Mouse (Mus musculus) intestine, embryonic 14.5 days (tissue): ENCODE measurements at regions not wholly inside any gene's neighbourhood (a gene's known extent, or its start where the extent isn't known, plus 50 kb on each side); places are given as distances from the start of the nearest gene placed in this dataset.
"Not testable (repeated sequence)": the region's sequence is repeated elsewhere in the genome, so short reads cannot be mapped to it uniquely, and the experiment has no call there.

Experiments used
- ATAC-seq: fragments of 200-750 bp; cut with Nextera tagmentation; replicated peaks from 2 replicates; pipeline ENCODE4 v1.8.0; 2017; ENCODE audit warnings: low read depth, moderate number of reproducible peaks, moderate TSS enrichment, moderate library complexity; ENCODE audit not compliant: low FRiP score, low TSS enrichment
- DNase-seq: peaks from one replicate; pipeline ENCODE4 v3.0.0-alpha.2; 2018; ENCODE audit warnings: low spot score
- H3K27ac ChIP-seq: fragments of 300-500 bp; sonication (generic); 2 replicates; pipeline ENCODE4 v1.5.1; 2014; ENCODE audit warnings: low read depth, mild to moderate bottlenecking, control low read depth
- H3K27me3 ChIP-seq: fragments of 300-500 bp; sonication (generic); replicated peaks from 2 replicates; pipeline ENCODE4 v1.6.1; 2014; ENCODE audit warnings: low read length, control low read depth; ENCODE audit not compliant: control insufficient read depth, insufficient read depth
- H3K36me3 ChIP-seq: fragments of 300-500 bp; sonication (generic); 2 replicates; pipeline ENCODE4 v1.6.1; 2014; ENCODE audit warnings: low read length, control low read depth; ENCODE audit not compliant: control insufficient read depth, insufficient read depth
- H3K4me1 ChIP-seq: fragments of 300-500 bp; sonication (generic); replicated peaks from 2 replicates; pipeline ENCODE4 v1.6.1; 2014; ENCODE audit warnings: low read length, control low read depth, mixed read lengths; ENCODE audit not compliant: control insufficient read depth, insufficient read depth
- H3K4me2 ChIP-seq: fragments of 300-500 bp; sonication (generic); 2 replicates; pipeline ENCODE4 v1.6.1; 2014; ENCODE audit warnings: low read length
- H3K4me3 ChIP-seq: fragments of 300-500 bp; sonication (generic); 2 replicates; pipeline ENCODE4 v1.5.1; 2014; ENCODE audit warnings: low read depth, low read length, control low read depth, mixed read lengths
- H3K9ac ChIP-seq: fragments of 300-500 bp; sonication (generic); 2 replicates; pipeline ENCODE4 v1.6.1; 2014; ENCODE audit warnings: mild to moderate bottlenecking, low read length
- H3K9me3 ChIP-seq: fragments of 300-500 bp; sonication (generic); 2 replicates; pipeline ENCODE4 v1.6.1; 2016; ENCODE audit warnings: low read length, control low read depth; ENCODE audit not compliant: control insufficient read depth
- whole genome bisulfite sequencing: fragments of 180-500 bp; shearing (Covaris S2); extraction: QIAGEN DNeasy Blood & Tissue Kit; methylation state at CpG from one replicate; pipeline ENCODE4 v1.1.7; 2014; 5-methylcytosine and 5-hydroxymethylcytosine counted together

GRCm38 (mm10) chr5:132975303-132975932 is 432.3 kb upstream of the Auts2 start:
- H3K9ac ChIP-seq, result no peak overlapping the region
- no peak for DNase-seq
- H3K4me3 ChIP-seq, result no peak overlapping the region
- H3K27ac ChIP-seq, result no peak overlapping the region
- no peaks in the 10 kb centered on the region for H3K9me3 ChIP-seq
- no peaks in the 10 kb centered on the region for H3K4me1 ChIP-seq
- H3K27me3 ChIP-seq, result no peaks in the 10 kb centered on the region
- no peak overlapping the region for H3K4me2 ChIP-seq
- ATAC-seq, result no peak
- H3K36me3 ChIP-seq, result no peaks in the 10 kb centered on the region
- WGBS, result 77% methylated on average over 4 of the region's 4 CpGs

DNA sequence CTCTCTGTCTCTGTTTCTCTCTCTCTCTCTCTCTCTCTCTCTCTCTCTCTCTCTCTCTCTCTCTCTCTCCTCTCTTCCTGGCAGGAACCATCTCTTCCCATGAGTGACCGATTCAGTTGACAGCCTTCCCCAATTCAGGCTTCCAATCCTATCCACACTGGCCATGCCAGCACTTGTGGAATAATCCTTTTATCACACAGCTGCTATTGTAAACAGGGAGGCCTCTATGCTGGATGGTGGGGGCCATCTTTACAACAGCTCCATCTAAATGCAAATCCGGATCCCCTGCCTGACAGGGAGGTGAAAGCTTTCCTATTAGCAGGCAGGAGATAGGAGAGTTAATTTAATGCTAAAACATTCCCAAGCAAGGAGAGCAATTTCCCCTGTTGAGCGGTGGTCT is 431.7 kb upstream of the Auts2 start:
- Histone ChIP-seq H3K4me3 (no peak overlapping the region), H3K9me3 (no peaks in the 10 kb centered on the region), H3K27me3 (no peaks in the 10 kb centered on the region), H3K4me2 (no peak overlapping the region), H3K9ac (no peak overlapping the region), H3K4me1 (no peaks in the 10 kb centered on the region), H3K27ac (no peak overlapping the region), H3K36me3 (no peaks in the 10 kb centered on the region)
- WGBS, result 15% methylated on average over 3 of the region's 3 CpGs
- ATAC-seq (no peak), DNase-seq (no peak)

DNA sequence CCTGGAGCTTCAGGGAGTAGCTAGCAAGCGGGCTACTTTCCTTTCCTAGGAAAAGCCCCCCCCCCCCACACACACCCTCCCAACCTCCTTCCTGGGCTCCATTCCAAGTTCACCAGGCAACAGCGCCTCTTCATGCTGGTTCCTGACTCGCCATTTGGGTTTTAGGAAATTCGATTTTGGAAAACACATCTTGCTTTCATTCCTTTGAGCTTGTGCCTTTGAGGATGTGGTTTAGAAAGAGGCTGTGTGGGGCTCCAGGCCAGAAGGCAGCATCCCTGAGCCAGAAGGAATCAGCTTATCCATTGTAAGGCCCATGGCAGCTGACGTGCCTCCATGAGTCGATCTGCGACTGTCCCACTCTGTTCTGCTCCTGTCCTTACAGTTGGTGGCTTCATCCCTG is 427.9 kb upstream of the Auts2 start:
- Histone ChIP-seq H3K9ac (no peak overlapping the region), H3K4me1 (no peaks in the 10 kb centered on the region), H3K4me3 (no peak overlapping the region), H3K36me3 (no peaks in the 10 kb centered on the region), H3K4me2 (no peak overlapping the region), H3K9me3 (no peaks in the 10 kb centered on the region), H3K27me3 (no peaks in the 10 kb centered on the region), H3K27ac (no peak overlapping the region)
- no peak for DNase-seq
- 74% methylated on average over 7 of the region's 7 CpGs for WGBS
- no peak for ATAC-seq

DNA sequence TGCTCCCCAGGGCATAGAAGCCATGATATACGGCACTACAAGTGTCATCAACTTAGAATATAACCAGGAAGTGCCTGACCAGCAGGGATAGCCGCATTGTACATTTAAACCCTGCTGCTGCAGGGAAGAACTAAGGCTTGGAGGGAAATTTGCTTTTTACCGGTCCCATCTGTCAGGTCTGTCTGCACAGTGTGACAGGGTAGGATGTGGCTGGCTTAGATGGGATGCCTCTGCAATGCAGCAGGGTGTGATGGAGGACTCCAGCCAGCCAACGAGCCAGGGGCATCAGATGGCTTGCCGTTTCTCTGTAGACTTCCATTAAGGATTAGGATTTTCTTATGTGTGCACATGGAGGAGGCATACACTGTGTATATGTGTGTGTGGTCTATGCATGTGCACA is 426.2 kb upstream of the Auts2 start:
- no peak for ATAC-seq
- WGBS, result 67% methylated on average over 5 of the region's 5 CpGs
- Histone ChIP-seq H3K4me3 (no peak overlapping the region), H3K4me1 (no peaks in the 10 kb centered on the region), H3K9me3 (no peaks in the 10 kb centered on the region), H3K4me2 (no peak overlapping the region), H3K9ac (no peak overlapping the region), H3K27ac (no peak overlapping the region), H3K27me3 (no peaks in the 10 kb centered on the region), H3K36me3 (no peaks in the 10 kb centered on the region)
- DNase-seq, result no peak

DNA sequence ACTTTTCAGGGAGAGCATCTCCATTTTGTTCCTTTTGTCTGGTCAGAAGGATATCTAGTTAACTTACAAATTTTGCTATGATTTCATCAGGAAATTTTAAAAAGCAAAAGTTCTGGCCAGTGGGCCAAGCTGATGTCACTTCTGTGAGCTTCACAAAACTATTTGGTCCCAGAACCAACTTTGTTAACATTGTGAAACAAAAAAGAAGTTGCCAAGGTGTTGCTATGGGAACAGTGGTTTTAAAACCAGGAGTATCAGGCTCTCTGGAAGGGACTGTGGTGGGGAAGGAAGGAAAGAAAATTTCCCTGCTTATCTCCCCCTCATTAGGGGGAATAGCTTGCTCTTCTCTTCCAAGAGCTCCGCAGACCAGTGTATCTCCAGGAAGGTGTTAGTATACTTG is 416.8 kb upstream of the Auts2 start:
- H3K4me1 ChIP-seq, result no peaks in the 10 kb centered on the region
- H3K36me3 ChIP-seq, result no peaks in the 10 kb centered on the region
- ATAC-seq (no peak), DNase-seq (no peak)
- H3K27ac ChIP-seq, result no peak overlapping the region
- H3K27me3 ChIP-seq, result no peaks in the 10 kb centered on the region
- H3K4me2 ChIP-seq, result no peak overlapping the region
- 0 out of 2 replicates have a peak, but pooled peaks cover 2% of the 10 kb centered on the region for H3K9me3 ChIP-seq
- 79% methylated on average over 1 of the region's 1 CpGs for WGBS
- H3K9ac ChIP-seq, result no peak overlapping the region
- no peak overlapping the region for H3K4me3 ChIP-seq

DNA sequence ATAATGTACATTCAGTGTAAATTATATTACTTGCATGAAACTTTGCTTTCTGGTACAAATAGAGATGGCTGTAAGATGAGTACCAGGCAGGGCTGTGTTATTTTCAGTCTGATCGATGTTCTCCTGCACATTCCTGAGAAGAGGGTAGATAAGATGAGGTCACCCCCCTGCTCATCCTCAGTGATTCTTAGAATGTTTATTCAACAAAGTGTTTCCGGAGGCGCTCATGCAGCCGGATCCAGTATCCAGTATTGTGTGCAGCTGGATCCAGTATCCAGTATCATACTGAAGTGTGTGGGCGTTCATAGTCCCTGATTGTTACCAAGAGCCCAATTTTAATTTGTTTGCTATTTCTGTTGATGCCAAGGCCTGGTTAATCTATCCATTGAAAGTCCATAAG is 413.0 kb upstream of the Auts2 start:
- Histone ChIP-seq H3K27ac (no peak overlapping the region), H3K4me1 (no peaks in the 10 kb centered on the region), H3K36me3 (no peaks in the 10 kb centered on the region), H3K9me3 (0 out of 2 replicates have a peak, but pooled peaks cover 2% of the 10 kb centered on the region), H3K4me3 (no peak overlapping the region), H3K27me3 (no peaks in the 10 kb centered on the region), H3K9ac (no peak overlapping the region), H3K4me2 (no peak overlapping the region)
- ATAC-seq, result 0 out of 2 replicates have a peak, but pooled peaks have one; percentile 36
- DNase-seq, result no peak
- 23% methylated on average over 5 of the region's 5 CpGs for WGBS

GRCm38 (mm10) chr5:132955051-132955450 is 411.9 kb upstream of the Auts2 start:
- Histone ChIP-seq H3K4me2 (no peak overlapping the region), H3K9me3 (no peaks in the 10 kb centered on the region), H3K27me3 (no peaks in the 10 kb centered on the region), H3K4me3 (no peak overlapping the region), H3K27ac (no peak overlapping the region), H3K36me3 (no peaks in the 10 kb centered on the region), H3K4me1 (no peaks in the 10 kb centered on the region), H3K9ac (no peak overlapping the region)
- 90% methylated on average over 8 of the region's 8 CpGs for WGBS
- DNase-seq (no peak), ATAC-seq (no peak)

DNA sequence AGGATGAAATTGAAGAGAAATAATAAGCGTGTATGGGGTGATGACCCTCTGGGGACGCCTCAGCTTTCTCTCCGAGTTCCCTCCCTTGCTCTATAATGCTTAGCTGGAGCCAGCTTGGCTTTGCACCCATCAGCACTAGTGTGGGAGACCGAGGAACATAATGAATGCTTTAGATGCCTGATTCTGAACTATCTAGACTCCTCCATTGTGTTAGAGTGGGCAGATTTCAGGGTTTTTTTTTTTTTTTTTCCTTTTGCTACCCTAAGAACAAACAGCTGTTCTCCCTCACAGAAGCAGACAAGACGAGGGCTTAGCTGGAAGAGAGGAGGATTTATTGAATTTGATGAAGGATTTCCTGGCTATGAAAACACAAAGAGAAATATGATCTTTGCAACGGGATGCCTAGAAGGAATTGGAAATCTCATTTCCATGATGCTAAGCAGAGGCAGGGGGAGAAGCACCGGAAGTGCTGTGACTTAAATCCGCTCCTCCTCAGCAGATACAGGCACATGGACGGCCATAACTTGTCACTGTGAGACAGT is 390.4 kb upstream of the Auts2 start:
- WGBS, result 42% methylated on average over 9 of the region's 9 CpGs
- DNase-seq, result no peak
- H3K27ac ChIP-seq, result 0 out of 2 replicates have a peak overlapping the region, but pooled peaks have one; percentile 2

DNA sequence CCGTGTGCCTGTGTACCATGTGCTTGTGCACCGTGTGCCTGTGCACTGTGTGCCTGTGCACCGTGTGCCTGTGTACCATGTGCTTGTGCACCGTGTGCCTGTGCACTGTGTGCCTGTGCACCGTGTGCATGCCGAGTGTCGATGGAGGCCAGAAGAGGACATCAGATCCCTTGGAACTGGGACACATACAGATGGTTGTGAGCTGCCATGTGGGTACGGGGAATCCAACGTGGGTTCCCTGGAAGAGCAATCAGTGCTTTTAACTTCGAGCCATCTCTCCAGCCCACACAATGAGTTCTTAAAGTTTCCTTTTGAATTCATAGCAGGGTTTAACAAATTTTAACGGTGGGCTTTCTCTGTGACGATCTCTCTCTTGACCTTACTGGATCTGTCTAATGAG is 386.8 kb upstream of the Auts2 start:
- not testable (repeated sequence) for H3K27ac ChIP-seq, DNase-seq, H3K27me3 ChIP-seq, ATAC-seq, H3K36me3 ChIP-seq, H3K4me2 ChIP-seq, H3K9me3 ChIP-seq, H3K4me1 ChIP-seq, H3K4me3 ChIP-seq, H3K9ac ChIP-seq
- WGBS, result 92% methylated on average over 12 of the region's 12 CpGs

More for the DNA sequence above, 390.4 kb upstream of the Auts2 start:
- no peak overlapping the region for H3K4me3 ChIP-seq
- H3K9me3 ChIP-seq, result no peaks in the 10 kb centered on the region
- ATAC-seq, result no peak
- H3K36me3 ChIP-seq, result no peaks in the 10 kb centered on the region
- no peaks in the 10 kb centered on the region for H3K27me3 ChIP-seq
- H3K9ac ChIP-seq, result no peak overlapping the region
- H3K4me2 ChIP-seq, result no peak overlapping the region
- H3K4me1 ChIP-seq, result peaks cover 4% of the 10 kb centered on the region; the same call in 1 of the 2 replicates
